Mouse (Mus musculus): Measurements from ENCODE around the gene Rhox4b. TPM values are rescaled to one million over a fixed set of nuclear protein-coding genes. Genes with fewer than 3 reads are reported as not detected.

Gene Rhox4b
- polyA plus RNA-seq (2015; fragmentation: Nextera tagmentation; extraction: Ambion mirVana) = not detected in 2 replicates

DNA sequence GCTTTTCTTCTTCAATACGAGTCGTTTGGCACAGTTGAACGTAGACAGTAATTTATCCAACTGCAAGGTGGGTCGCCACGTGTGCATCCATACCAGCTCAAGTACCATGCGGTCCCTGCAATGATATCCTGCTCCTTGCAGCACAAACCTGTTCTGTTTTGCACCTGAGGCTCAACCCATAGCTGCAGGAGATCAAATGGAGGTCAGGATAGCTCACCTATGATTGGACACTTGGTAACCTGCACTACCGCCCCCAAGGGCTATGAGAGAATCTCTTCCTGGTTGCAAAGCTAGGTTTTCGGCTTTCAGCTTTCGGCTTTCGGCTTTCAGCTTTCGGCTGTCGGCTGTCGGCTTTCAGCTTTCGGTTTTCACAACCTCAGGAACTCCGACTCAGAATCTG is at the start of gene Rhox4b:
Gene Rhox4b (plus strand): TSS at position 301 of the 400 bp plus-strand sequence.

DNA sequence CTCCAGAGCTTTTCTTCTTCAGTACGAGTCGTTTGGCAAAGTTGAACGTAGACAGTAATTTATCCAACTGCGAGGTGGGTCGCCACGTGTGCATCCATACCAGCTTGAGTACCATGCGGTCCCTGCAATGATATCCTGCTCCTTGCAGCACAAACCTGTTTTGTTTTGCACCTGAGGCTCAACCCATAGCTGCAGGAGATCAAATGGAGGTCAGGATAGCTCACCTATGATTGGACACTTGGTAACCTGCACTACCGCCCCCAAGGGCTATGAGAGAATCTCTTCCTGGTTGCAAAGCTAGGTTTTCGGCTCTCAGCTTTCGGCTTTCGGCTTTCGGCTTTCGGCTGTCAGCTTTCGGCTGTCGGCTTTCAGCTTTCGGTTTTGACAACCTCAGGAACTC is 41.7 kb upstream of the Rhox4b start, which contains the start of gene Rhox4a2:
Gene Rhox4a2 (plus strand): TSS at position 301 of the 400 bp plus-strand sequence.

DNA sequence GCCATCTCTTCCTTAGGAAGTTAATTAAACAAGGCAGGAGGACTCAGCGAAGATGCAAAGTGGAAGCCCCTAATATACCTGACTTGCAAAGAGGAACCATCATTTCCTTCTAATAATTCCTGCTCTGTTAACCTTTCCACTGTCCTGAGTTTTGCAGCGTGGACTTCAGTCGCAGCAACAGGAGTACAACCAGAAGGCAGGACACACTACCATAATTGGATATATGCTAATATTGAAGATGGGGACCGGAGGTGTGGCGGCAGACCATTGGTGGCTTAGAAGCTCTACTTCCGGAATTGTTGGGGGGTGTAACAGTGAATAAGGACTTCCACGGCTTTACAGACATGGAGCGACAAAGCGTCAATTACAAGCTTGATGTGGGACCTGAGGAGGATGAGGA is 20.5 kb upstream of the Rhox4b start, which contains the start of gene Rhox2b:
Gene Rhox2b (plus strand): TSS at position 301 of the 400 bp plus-strand sequence.

DNA sequence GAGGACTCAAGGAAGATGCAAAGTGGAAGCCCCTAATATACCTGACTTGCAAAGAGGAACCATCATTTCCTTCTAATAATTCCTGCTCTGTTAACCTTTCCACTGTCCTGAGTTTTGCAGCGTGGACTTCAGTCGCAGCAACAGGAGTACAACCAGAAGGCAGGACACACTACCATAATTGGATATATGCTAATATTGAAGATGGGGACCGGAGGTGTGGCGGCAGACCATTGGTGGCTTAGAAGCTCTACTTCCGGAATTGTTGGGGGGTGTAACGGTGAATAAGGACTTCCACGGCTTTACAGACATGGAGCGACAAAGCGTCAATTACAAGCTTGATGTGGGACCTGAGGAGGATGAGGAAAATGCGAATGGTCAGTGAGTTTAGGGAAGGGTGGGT is 21.1 kb downstream of the Rhox4b start, which contains the start of gene Rhox2c:
Gene Rhox2c (plus strand): TSS at position 301 of the 400 bp plus-strand sequence.

DNA sequence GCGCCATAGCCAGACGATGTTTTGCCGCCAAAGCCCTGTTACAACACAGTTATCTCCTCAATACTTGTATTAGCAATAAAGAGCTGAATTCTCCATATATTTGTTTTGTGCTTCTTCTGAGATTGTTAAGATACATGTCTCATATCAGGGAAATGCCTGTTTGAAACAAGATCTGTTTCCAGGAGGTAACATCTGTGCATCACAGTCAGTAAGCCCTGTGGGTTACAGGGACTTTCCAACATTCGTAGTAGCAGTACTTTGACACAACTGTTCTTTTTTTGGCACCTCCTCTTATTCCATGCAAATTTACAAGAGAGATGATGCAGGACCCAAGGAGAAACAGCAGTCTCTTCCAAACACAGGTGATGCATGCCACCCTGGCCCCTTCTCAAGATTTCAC is 26.0 kb downstream of the Rhox4b start, which contains the start of gene Rhox3c:
Gene Rhox3c (plus strand): TSS at position 301 of the 400 bp plus-strand sequence.

DNA sequence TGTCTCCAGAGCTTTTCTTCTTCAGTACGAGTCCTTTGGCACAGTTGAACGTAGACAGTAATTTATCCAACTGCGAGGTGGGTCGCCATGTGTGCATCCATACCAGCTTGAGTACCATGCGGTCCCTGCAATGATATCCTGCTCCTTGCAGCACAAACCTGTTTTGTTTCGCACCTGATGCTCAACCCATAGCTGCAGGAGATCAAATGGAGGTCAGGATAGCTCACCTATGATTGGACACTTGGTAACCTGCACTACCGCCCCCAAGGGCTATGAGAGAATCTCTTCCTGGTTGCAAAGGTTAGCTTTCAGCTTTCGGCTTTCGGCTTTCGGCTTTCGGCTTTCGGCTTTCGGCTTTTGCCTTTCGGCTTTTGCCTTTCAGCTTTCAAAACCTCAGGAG is 47.7 kb downstream of the Rhox4b start, which contains the start of gene Rhox4c:
Gene Rhox4c (plus strand): TSS at position 301 of the 400 bp plus-strand sequence.

Other genes starting within 250 kb of the Rhox4b start
- gene Ndufa1, start 241.3 kb upstream of the Rhox4b start, polyA plus RNA-seq (2015; fragmentation: Nextera tagmentation; extraction: Ambion mirVana) = 789 and 799 TPM in 2 replicates
- gene Rnf113a1, start 241.2 kb upstream of the Rhox4b start, polyA plus RNA-seq (2015; fragmentation: Nextera tagmentation; extraction: Ambion mirVana) = 8.5 and 9.6 TPM in 2 replicates
- not detected in 2 replicates for gene Gm9, start 221.5 kb upstream of the Rhox4b start, polyA plus RNA-seq (2015; fragmentation: Nextera tagmentation; extraction: Ambion mirVana)
- not detected in 2 replicates for gene Rhox1, start 210.2 kb upstream of the Rhox4b start, polyA plus RNA-seq (2015; fragmentation: Nextera tagmentation; extraction: Ambion mirVana)
- not detected in 2 replicates for gene Rhox2a, start 187.5 kb upstream of the Rhox4b start, polyA plus RNA-seq (2015; fragmentation: Nextera tagmentation; extraction: Ambion mirVana)
- not detected in 2 replicates for gene Rhox3a, start 182.6 kb upstream of the Rhox4b start, polyA plus RNA-seq (2015; fragmentation: Nextera tagmentation; extraction: Ambion mirVana)
- gene Rhox4a, start 167.2 kb upstream of the Rhox4b start, polyA plus RNA-seq (2015; fragmentation: Nextera tagmentation; extraction: Ambion mirVana) = not detected in 2 replicates
- gene Rhox3a2, start 52.5 kb upstream of the Rhox4b start, polyA plus RNA-seq (2015; fragmentation: Nextera tagmentation; extraction: Ambion mirVana) = not detected in 2 replicates
- gene Rhox4a2, start 41.6 kb upstream of the Rhox4b start, polyA plus RNA-seq (2015; fragmentation: Nextera tagmentation; extraction: Ambion mirVana) = not detected in 2 replicates
- gene Rhox2b, start 20.4 kb upstream of the Rhox4b start, polyA plus RNA-seq (2015; fragmentation: Nextera tagmentation; extraction: Ambion mirVana) = not detected in 2 replicates
- not detected in 2 replicates for gene Rhox2c, start 21.2 kb downstream of the Rhox4b start, polyA plus RNA-seq (2015; fragmentation: Nextera tagmentation; extraction: Ambion mirVana)
- not detected in 2 replicates for gene Rhox3c, start 26.1 kb downstream of the Rhox4b start, polyA plus RNA-seq (2015; fragmentation: Nextera tagmentation; extraction: Ambion mirVana)
- not detected in 2 replicates for gene Rhox4c, start 47.8 kb downstream of the Rhox4b start, polyA plus RNA-seq (2015; fragmentation: Nextera tagmentation; extraction: Ambion mirVana)
- not detected in 2 replicates for gene Rhox2d, start 60.9 kb downstream of the Rhox4b start, polyA plus RNA-seq (2015; fragmentation: Nextera tagmentation; extraction: Ambion mirVana)
- not detected in 2 replicates for gene Rhox4d, start 81.9 kb downstream of the Rhox4b start, polyA plus RNA-seq (2015; fragmentation: Nextera tagmentation; extraction: Ambion mirVana)
- not detected in 2 replicates for gene Rhox2e, start 98.0 kb downstream of the Rhox4b start, polyA plus RNA-seq (2015; fragmentation: Nextera tagmentation; extraction: Ambion mirVana)
- not detected in 2 replicates for gene Rhox3e, start 109.5 kb downstream of the Rhox4b start, polyA plus RNA-seq (2015; fragmentation: Nextera tagmentation; extraction: Ambion mirVana)
- not detected in 2 replicates for gene Rhox4e, start 124.9 kb downstream of the Rhox4b start, polyA plus RNA-seq (2015; fragmentation: Nextera tagmentation; extraction: Ambion mirVana)
- gene Rhox2f, start 138.9 kb downstream of the Rhox4b start, polyA plus RNA-seq (2015; fragmentation: Nextera tagmentation; extraction: Ambion mirVana) = not detected in 2 replicates
- gene Rhox3f, start 148.5 kb downstream of the Rhox4b start, polyA plus RNA-seq (2015; fragmentation: Nextera tagmentation; extraction: Ambion mirVana) = not detected in 2 replicates
- gene Rhox4f, start 175.2 kb downstream of the Rhox4b start, polyA plus RNA-seq (2015; fragmentation: Nextera tagmentation; extraction: Ambion mirVana) = not detected in 2 replicates
- not detected in 2 replicates for gene Rhox3g, start 196.1 kb downstream of the Rhox4b start, polyA plus RNA-seq (2015; fragmentation: Nextera tagmentation; extraction: Ambion mirVana)
- not detected in 2 replicates for gene Rhox2g, start 211.0 kb downstream of the Rhox4b start, polyA plus RNA-seq (2015; fragmentation: Nextera tagmentation; extraction: Ambion mirVana)
- gene Rhox4g, start 218.8 kb downstream of the Rhox4b start, polyA plus RNA-seq (2015; fragmentation: Nextera tagmentation; extraction: Ambion mirVana) = not detected in 2 replicates
- gene Rhox3h, start 236.3 kb downstream of the Rhox4b start, polyA plus RNA-seq (2015; fragmentation: Nextera tagmentation; extraction: Ambion mirVana) = not detected in 2 replicates
- not detected in 2 replicates for gene Rhox2h, start 240.8 kb downstream of the Rhox4b start, polyA plus RNA-seq (2015; fragmentation: Nextera tagmentation; extraction: Ambion mirVana)

Measured in adrenal gland, postnatal 0 days (tissue).